10 mouse cellular contexts compared by ENCODE assay signal in the genomic region with DNA sequence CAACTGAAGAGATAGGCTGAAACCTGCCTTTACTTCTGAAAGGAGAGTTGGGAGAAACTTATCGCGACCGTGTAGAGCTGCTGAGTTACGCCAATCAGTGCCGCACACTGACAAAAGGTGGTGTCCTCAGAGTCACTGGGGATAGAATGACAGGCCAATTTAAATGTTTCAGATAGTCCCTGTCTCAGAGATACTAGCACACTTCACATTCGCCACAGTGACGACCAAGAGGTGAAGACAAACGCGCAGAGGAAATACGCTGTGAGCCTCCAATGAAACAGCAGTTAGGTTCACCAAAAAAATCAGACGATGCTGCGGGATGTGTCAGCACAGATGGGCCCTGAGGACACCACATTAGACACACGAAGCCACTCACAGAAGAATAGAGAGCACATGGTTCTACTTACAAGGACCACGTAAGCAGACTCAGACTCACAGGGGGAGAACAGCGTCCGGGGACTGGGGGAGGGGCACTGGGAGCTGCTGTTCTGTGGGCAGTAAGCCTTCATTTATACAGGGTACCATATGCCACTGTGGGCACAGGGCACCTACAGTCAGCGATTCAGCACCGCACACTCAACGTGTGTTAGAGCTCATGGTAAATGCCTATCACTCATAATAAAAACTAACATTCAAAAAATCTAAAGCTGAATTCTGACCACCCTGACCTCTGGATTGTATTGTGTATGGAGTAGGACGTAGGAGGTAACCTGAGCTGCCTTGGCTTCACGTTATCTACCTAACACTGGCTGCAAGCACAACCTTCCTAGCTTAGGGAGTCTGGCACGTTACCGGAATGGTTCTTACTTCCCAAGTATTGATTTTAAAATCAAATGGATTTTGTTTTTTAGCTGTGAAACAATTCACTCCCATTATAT.
DNase-seq lines count a peak whose midpoint lies in the region; ATAC-seq lines count a peak whose summit lies in the region.
"Had no signal": no experiment of that assay in that cellular context is flagged by ENCODE, and none has a peak within 500 bp of the region (broad histone marks: within the 10 kb centered on the region; RNA-seq: fewer than 3 reads in every experiment).

No protein-coding gene starts in this region.

- peak; percentile 58 for ATAC-seq in frontal cortex, adult (ENCODE audit: low TSS enrichment)
- no peak for ATAC-seq in neural tube, embryonic 11.5 days (ENCODE audit: insufficient read depth, low FRiP score, low TSS enrichment)
- peak; percentile 72 for ATAC-seq in midbrain, embryonic 16.5 days
- ATAC-seq: Patski had no signal

- H3K9me3 ChIP-seq in neural tube, embryonic 11.5 days (ENCODE audit: control insufficient read depth, low read length): no peaks in the 10 kb centered on the region
- H3K9me3 ChIP-seq in midbrain, embryonic 16.5 days (replicated peaks; ENCODE audit: control insufficient read depth, low read length, poor library complexity, severe bottlenecking): no peaks in the 10 kb centered on the region

- H3K36me3 ChIP-seq in neural tube, embryonic 11.5 days (ENCODE audit: control insufficient read depth, insufficient read depth, low read length): no peaks in the 10 kb centered on the region
- no peaks in the 10 kb centered on the region for H3K36me3 ChIP-seq in midbrain, embryonic 16.5 days (ENCODE audit: control insufficient read depth, insufficient read depth, low read length)

- H3K4me3 ChIP-seq in neural tube, embryonic 11.5 days (ENCODE audit: low read depth, low read length): no peak overlapping the region
- H3K4me3 ChIP-seq in midbrain, embryonic 16.5 days (ENCODE audit: low read depth, low read length): no peak overlapping the region

- no peak for DNase-seq in frontal cortex, postnatal 25 days (ENCODE audit: low spot score in 2 of 2)
- DNase-seq in neural tube, embryonic 11.5 days (ENCODE audit: low spot score): peak; percentile 35
- no peak for DNase-seq in neural tube, embryonic 10.5 days (ENCODE audit: extremely low spot score, low spot score)
- DNase-seq in forelimb bud, embryonic 11.5 days (ENCODE audit: low read depth, low spot score): peak; percentile 18
- no peak for DNase-seq in adrenal gland, adult 18-20 months (ENCODE audit: low spot score in 2 of 2)
- no peak for DNase-seq in kidney, adult 18-20 months
- DNase-seq: B cell, adult 2 months had no signal

- 75% methylated on average over 23 of the region's 23 CpGs for WGBS in neural tube, embryonic 11.5 days
- 62% methylated on average over 23 of the region's 23 CpGs for WGBS in midbrain, embryonic 16.5 days

- H3K27ac ChIP-seq in neural tube, embryonic 11.5 days (ENCODE audit: low read depth, low read length): no peak overlapping the region
- H3K27ac ChIP-seq in midbrain, embryonic 16.5 days (ENCODE audit: low read length): no peak overlapping the region

- 0 out of 2 replicates have a peak, but pooled peaks cover 4% of the 10 kb centered on the region for H3K4me1 ChIP-seq in neural tube, embryonic 11.5 days (ENCODE audit: control insufficient read depth, insufficient read depth, low read length)
- peaks cover 6% of the 10 kb centered on the region for H3K4me1 ChIP-seq in midbrain, embryonic 16.5 days (ENCODE audit: control insufficient read depth, insufficient read depth, low read length)

- H3K4me2 ChIP-seq in neural tube, embryonic 11.5 days (ENCODE audit: low read depth): no peak overlapping the region
- no peak overlapping the region for H3K4me2 ChIP-seq in midbrain, embryonic 16.5 days (ENCODE audit: low read length)

- H3K27me3 ChIP-seq in neural tube, embryonic 11.5 days (ENCODE audit: control insufficient read depth, insufficient read depth, low read length): no peaks in the 10 kb centered on the region
- no peaks in the 10 kb centered on the region for H3K27me3 ChIP-seq in midbrain, embryonic 16.5 days (ENCODE audit: control insufficient read depth, insufficient read depth, low read depth, low read length)
- H3K27me3 ChIP-seq: Patski had no signal

- no peak overlapping the region for H3K9ac ChIP-seq in neural tube, embryonic 11.5 days (ENCODE audit: low read length)
- H3K9ac ChIP-seq in midbrain, embryonic 16.5 days (ENCODE audit: low read depth, low read length): no peak overlapping the region

Comparison
In these comparisons a context has a peak if more than half of its experiments do, and no peak if none do; other contexts are left out.
1. DNase-seq: peak in neural tube, embryonic 11.5 days (single experiment) and forelimb bud, embryonic 11.5 days (single experiment); none in frontal cortex, postnatal 25 days (0 of 2), neural tube, embryonic 10.5 days (single experiment), adrenal gland, adult 18-20 months (0 of 2) and kidney, adult 18-20 months (single experiment).